Mouse (Mus musculus): ENCODE data around the gene Prrg3.
A peak's percentile ranks its signal among the peaks of the same experiment; 100 is the strongest.
"Not testable (repeated sequence)": the region's sequence is repeated elsewhere in the genome, so short reads cannot be mapped to it uniquely, and the experiment has no call there.

Gene Prrg3

DNA sequence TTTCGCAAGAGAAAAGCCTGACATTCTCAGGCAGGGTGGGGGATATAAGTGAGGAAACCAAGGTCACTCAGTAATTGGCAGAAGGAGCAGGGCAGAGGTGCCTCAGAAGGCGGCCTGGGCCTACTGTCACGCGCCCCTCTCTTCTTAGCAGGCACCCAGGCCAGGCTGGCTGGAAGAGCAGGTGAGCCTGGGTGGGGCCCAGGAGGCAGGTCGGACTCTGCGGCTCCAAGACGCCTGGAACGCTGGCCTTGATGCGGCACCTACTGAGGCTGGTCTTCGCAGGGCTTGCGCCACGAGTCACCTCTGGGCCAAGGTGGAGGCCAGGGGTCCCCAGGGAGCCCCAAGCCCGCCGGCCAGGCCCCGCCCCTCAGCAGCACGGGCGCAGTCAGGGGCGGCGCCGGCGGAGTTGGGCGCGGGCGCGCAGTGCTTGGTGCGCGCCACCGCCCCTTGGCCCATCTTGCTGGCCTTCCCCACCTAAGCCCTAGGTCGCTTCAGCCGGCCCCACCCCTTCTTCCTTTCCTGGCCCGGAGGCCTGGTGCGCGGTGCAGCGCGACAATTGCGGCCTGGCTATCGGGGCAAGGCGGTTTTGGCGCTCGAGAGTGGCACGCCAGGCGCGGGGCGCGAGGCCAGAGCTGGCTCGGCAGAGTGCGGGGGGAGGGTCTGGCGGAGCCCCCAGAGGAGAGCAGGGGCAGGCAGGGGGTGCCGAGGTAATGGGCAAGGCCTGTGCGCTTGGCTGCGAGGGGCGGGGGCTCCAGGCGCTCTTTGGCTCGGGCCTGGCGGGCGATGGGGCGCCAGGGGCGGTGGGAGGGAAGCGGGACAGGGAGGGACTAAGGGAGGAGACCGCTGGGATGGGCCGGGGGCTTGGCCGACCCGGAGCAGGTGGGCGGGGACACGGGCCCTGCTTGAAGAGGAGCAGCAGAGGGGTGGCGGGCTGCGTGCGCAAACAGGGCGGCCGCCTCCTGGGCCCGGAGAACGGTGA is at the start of gene Prrg3:
Gene Prrg3 (plus strand): TSS at position 552 of the 979 bp plus-strand sequence.
- DNase-seq (ENCODE audit: low read depth, low spot score), result peak; percentile 80

- DNase-seq (ENCODE audit: low read depth, low spot score), result peak; percentile 50
Observed at GRCm38 (mm10) chrX:71946631-71947030, 15.8 kb upstream of the Prrg3 start.

DNA sequence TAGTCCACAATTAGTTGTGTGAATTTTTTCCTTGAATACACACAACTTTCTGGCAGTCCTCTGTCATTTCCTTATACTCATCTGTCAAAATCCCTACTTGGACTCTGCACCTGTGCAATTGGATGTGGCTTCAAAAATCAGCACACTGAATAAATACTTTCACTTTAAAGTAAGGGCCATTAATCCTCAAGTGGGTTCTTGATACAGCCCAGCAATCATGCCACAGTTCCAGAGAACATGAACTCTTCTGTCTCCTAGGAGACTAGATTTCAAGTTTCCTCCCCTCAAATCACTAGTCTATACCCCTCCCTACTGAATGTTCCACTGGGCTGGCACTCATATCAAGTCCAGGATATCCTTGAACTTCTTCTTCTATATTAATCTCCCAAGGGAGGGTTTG is 4.1 kb upstream of the Prrg3 start:
- no peak for DNase-seq (ENCODE audit: low read depth, low spot score)

GRCm38 (mm10) chrX:71963275-71963912 is 970 bp downstream of the Prrg3 start:
- DNase-seq (ENCODE audit: low read depth, low spot score), result peak; percentile 21

DNA sequence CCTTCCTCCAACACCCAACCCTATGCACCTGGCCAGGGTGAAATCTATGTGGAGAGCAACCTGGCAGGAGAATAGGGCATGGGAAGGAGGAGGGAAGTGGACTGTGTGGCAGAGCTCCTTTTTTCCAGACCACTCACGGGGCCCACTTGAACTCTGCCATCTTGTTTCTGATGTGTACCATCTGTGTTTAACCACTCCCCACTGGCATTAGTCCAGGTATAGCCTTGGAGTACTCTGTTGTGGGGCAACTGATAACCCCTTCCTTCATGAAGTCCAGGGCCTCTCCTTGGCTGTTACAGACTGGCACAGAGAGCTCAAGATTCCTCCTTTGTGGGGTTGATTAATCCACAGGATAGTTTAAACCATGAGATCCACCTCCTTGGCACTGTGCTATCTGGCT is 5.8 kb downstream of the Prrg3 start:
- no peak for DNase-seq (ENCODE audit: low read depth, low spot score)

DNA sequence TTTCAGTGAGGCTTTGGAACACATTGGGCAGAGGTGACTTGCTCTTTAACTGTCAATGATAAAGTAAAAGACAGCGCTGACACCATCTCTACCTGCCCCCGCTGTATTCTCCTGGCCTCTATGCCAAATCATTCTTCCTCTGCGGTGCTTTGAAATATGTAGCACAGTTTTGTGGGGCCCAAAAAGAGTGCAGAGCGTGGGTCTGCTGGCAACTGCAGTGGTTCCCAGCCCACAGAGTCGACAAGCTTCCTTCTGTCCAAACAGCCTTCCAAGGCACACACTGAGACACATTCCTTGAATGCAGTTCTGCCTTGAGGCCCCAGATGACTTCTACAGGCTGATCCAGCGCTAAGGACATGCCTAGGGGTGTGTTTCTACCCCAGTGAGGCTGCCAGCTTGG is 6.4 kb downstream of the Prrg3 start:
- DNase-seq (ENCODE audit: low read depth, low spot score), result no peak

- DNase-seq (ENCODE audit: low read depth, low spot score), result no peak
Observed at GRCm38 (mm10) chrX:71971325-71971724, 8.9 kb downstream of the Prrg3 start.

DNA sequence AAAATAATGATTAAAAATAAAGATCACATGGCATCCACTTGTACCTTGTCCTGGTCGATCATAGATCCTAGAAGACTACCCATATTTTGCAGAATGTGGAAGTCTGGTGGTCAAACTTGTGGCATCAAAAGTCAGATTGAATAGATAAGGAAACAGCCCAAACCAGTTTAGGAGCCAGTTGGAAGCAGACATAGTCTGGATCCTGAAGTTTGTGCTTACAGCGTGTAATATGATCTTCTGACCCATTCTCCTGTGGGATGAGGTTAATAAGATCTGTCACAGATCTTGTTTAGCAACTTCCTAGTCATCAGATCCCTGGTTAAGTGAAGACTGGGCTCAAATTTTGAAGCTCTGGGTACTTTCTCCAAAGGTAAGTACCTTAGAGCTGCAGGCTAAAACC is 10.3 kb downstream of the Prrg3 start, which contains the start of gene Fate1:
Gene Fate1 (plus strand): TSS at position 301 of the 400 bp plus-strand sequence.
- DNase-seq (ENCODE audit: low read depth, low spot score), result no peak

- not testable (repeated sequence) for DNase-seq (ENCODE audit: low read depth, low spot score)
Observed at GRCm38 (mm10) chrX:71977681-71978080, 15.3 kb downstream of the Prrg3 start.

- DNase-seq (ENCODE audit: low read depth, low spot score), result no peak
Observed at GRCm38 (mm10) chrX:71980443-71980842, 18.0 kb downstream of the Prrg3 start.

GRCm38 (mm10) chrX:71981322-71981721 is 18.9 kb downstream of the Prrg3 start:
- no peak for DNase-seq (ENCODE audit: low read depth, low spot score)

- DNase-seq (ENCODE audit: low read depth, low spot score), result no peak
Observed at GRCm38 (mm10) chrX:71983205-71983604, 20.8 kb downstream of the Prrg3 start.

- DNase-seq (ENCODE audit: low read depth, low spot score), result no peak
Observed at GRCm38 (mm10) chrX:71983775-71984174, 21.4 kb downstream of the Prrg3 start.

- no peak for DNase-seq (ENCODE audit: low read depth, low spot score)
Observed at GRCm38 (mm10) chrX:71991549-71991948, 29.1 kb downstream of the Prrg3 start, which contains the start of gene Cnga2. TSS of gene Cnga2 (plus strand) at chrX:71991849.

DNA sequence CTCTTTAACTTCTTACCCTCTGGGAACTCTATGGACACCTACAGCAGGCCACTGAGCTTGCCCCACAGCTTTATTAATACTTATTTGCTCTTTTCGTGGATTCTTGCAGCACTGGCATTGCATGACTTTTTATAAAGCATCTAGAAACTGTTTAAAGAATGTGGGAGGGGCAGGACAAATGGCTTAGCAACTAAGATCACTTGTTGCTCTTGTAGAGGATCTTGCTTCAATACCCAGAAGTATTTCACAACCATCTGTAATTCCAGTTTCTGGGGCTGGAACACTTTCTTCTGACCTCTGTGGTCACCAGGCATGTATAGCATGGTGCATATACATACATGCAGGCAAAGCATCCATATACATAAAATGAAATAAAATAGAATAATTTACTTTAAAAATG is 33.5 kb downstream of the Prrg3 start:
- DNase-seq (ENCODE audit: low read depth, low spot score), result no peak

DNA sequence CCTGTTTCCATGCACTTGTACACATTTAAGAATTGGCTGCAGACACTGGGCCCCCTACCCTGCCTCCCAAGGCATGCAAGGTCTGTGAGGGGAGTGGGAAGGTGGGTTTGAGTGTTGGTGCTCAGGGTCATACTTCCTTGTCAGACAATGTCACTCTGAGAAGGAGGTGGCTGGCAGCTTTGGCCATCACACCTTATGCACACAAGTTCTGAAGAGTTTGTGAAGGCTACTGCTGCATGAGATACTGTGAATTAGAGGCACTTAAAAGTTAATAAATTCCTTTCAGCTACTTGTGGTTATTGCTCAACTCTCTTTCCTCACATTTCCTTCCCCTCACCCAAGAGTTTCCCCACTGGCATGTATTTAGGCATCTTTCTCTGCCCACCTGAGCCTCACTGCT is 47.5 kb downstream of the Prrg3 start:
- no peak for DNase-seq (ENCODE audit: low read depth, low spot score)

- DNase-seq (ENCODE audit: low read depth, low spot score), result peak; percentile 3
Observed at GRCm38 (mm10) chrX:72012236-72012635, 49.8 kb downstream of the Prrg3 start.

GRCm38 (mm10) chrX:72012804-72013203 is 50.4 kb downstream of the Prrg3 start:
- DNase-seq (ENCODE audit: low read depth, low spot score), result peak; percentile 7

GRCm38 (mm10) chrX:72022241-72022640 is 59.8 kb downstream of the Prrg3 start:
- no peak for DNase-seq (ENCODE audit: low read depth, low spot score)

Data from mesoderm, embryonic 11.5 days (tissue).